In the genomic region with DNA sequence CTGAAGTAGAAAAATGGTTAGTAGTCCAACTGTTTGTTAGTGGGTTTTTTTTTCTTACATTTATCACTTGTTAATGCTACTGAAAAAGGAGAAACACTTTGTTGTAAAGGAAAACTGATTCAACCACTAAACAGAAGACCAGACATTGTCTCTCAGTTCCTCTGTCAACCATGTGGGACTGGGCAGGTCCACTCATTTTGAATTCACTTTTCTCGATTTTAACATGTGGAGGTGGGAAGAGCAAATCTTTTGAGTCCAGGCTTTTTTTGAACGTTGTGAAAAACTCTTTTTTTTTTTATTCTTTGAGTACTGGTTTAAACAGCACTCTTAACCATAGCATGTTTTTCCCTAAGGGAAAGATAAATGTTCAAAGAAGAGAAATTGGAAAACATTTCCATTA, we compare ENCODE assay signal across 26 mouse cellular contexts.
"Had no signal": no experiment of that assay in that cellular context is flagged by ENCODE, and none has a peak within 500 bp of the region (broad histone marks: within the 10 kb centered on the region; RNA-seq: fewer than 3 reads in every experiment).

No protein-coding gene starts in this region.

- H3K27ac ChIP-seq: embryonic facial prominence, embryonic 10.5 days; embryonic facial prominence, embryonic 12.5 days; embryonic facial prominence, embryonic 13.5 days; embryonic facial prominence, embryonic 15.5 days; forebrain, embryonic 10.5 days; forebrain, embryonic 12.5 days; forebrain, embryonic 13.5 days; forebrain, embryonic 15.5 days; gastrocnemius, adult 2 months; heart, adult 2 months had no signal

- H3K36me3 ChIP-seq: embryonic facial prominence, embryonic 10.5 days; embryonic facial prominence, embryonic 12.5 days; embryonic facial prominence, embryonic 13.5 days; embryonic facial prominence, embryonic 15.5 days; forebrain, embryonic 10.5 days; forebrain, embryonic 12.5 days; forebrain, embryonic 15.5 days had no signal

- H3K9ac ChIP-seq: embryonic facial prominence, embryonic 12.5 days; embryonic facial prominence, embryonic 13.5 days; embryonic facial prominence, embryonic 15.5 days; forebrain, embryonic 12.5 days; forebrain, embryonic 13.5 days; forebrain, embryonic 15.5 days; forebrain, postnatal 0 days had no signal

- H3K27me3 ChIP-seq: embryonic facial prominence, embryonic 12.5 days; embryonic facial prominence, embryonic 13.5 days; embryonic facial prominence, embryonic 15.5 days; forebrain, embryonic 12.5 days; forebrain, embryonic 13.5 days; forebrain, embryonic 15.5 days had no signal

- H3K4me1 ChIP-seq: embryonic facial prominence, embryonic 10.5 days; embryonic facial prominence, embryonic 12.5 days; embryonic facial prominence, embryonic 13.5 days; embryonic facial prominence, embryonic 15.5 days; forebrain, embryonic 10.5 days; forebrain, embryonic 12.5 days; forebrain, embryonic 13.5 days; forebrain, embryonic 15.5 days had no signal

- H3K9me3 ChIP-seq: embryonic facial prominence, embryonic 10.5 days; embryonic facial prominence, embryonic 12.5 days; embryonic facial prominence, embryonic 13.5 days; embryonic facial prominence, embryonic 15.5 days; forebrain, embryonic 10.5 days; forebrain, embryonic 12.5 days; forebrain, embryonic 13.5 days; forebrain, embryonic 15.5 days had no signal

- ATAC-seq: forebrain, embryonic 13.5 days; forebrain, embryonic 14.5 days; forebrain, embryonic 15.5 days; forebrain, embryonic 16.5 days; forebrain, postnatal 0 days had no signal

- H3K4me2 ChIP-seq: embryonic facial prominence, embryonic 12.5 days; embryonic facial prominence, embryonic 13.5 days; embryonic facial prominence, embryonic 15.5 days; forebrain, embryonic 12.5 days; forebrain, embryonic 13.5 days; forebrain, embryonic 15.5 days had no signal

- H3K4me3 ChIP-seq: embryonic facial prominence, embryonic 10.5 days; embryonic facial prominence, embryonic 12.5 days; embryonic facial prominence, embryonic 13.5 days; embryonic facial prominence, embryonic 15.5 days; erythroblast, embryonic 14.5 days; forebrain, embryonic 10.5 days; forebrain, embryonic 12.5 days; forebrain, embryonic 13.5 days; forebrain, embryonic 15.5 days; gastrocnemius, adult 2 months; heart, adult 2 months had no signal

- DNase-seq: cerebellum, adult 9-10 months; cerebellum, adult 9-11 months; cerebellum, postnatal 14 days; cerebellum, postnatal 25 days; cerebellum, postnatal 36 days; embryo, embryonic 11 days; forebrain, postnatal 0 days; gastrocnemius, adult 2 months; gastrocnemius, postnatal 10 days; gastrocnemius, postnatal 14 days; gastrocnemius, postnatal 25 days; gastrocnemius, postnatal 36 days; heart, adult 11 months; heart, adult 18-20 months; heart, adult 2 months had no signal
